Mouse (Mus musculus) MEL (cell line): ENCODE data around the gene Trim52. TPM values are rescaled to one million over a fixed set of nuclear protein-coding genes. Genes with fewer than 3 reads are reported as not detected.

Source experiments
- DNase-seq: peaks from one replicate; pipeline ENCODE4 v3.0.0; 2011; ENCODE audit warnings: low read depth, low spot score
- H3K27ac ChIP-seq: 2 replicates; pipeline ENCODE4 v1.5.1; 2012; ENCODE audit warnings: low read depth, mild to moderate bottlenecking, control low read depth, low read length, moderate library complexity; ENCODE audit not compliant: control insufficient read depth
- H3K27me3 ChIP-seq, 2 experiments: fragments of 150-350 bp in 1 of 2; sonication (generic) in 1 of 2; 2 replicates each; pipeline ENCODE4 v1.6.1; 2012; ENCODE audit warnings: low read length in 2 of 2, mild to moderate bottlenecking in 2 of 2, improper control_type of control experiment in 1 of 2, moderate library complexity in 1 of 2; ENCODE audit not compliant: insufficient read depth in 2 of 2, control insufficient read depth in 1 of 2
- H3K36me3 ChIP-seq, 2 experiments: 2 replicates each; pipeline ENCODE4 v1.6.1; 2012 to 2014; ENCODE audit warnings: low read length in 2 of 2, improper control_type of control experiment in 1 of 2, inconsistent platforms in 1 of 2, mild to moderate bottlenecking in 1 of 2; ENCODE audit not compliant: insufficient read depth in 2 of 2, control insufficient read depth in 1 of 2
- H3K4me1 ChIP-seq, 2 experiments: fragments of 150-350 bp in 1 of 2; sonication (generic) in 1 of 2; 2 replicates each; pipeline ENCODE4 v1.6.1; 2012; ENCODE audit warnings: low read length in 2 of 2, improper control_type of control experiment in 1 of 2, mild to moderate bottlenecking in 1 of 2; ENCODE audit not compliant: insufficient read depth in 2 of 2, control insufficient read depth in 1 of 2
- H3K4me3 ChIP-seq, 2 experiments: fragments of 150-350 bp in 1 of 2; sonication (generic) in 1 of 2; 2 replicates each; pipeline ENCODE4 v1.5.1; 2012; ENCODE audit warnings: low read depth in 2 of 2, low read length in 2 of 2, mild to moderate bottlenecking in 2 of 2, moderate library complexity in 2 of 2, control low read depth in 1 of 2, improper control_type of control experiment in 1 of 2; ENCODE audit not compliant: control insufficient read depth in 1 of 2, insufficient read depth in 1 of 2
- H3K79me2 ChIP-seq: 2 replicates; pipeline ENCODE4 v1.6.1; 2012; ENCODE audit warnings: mild to moderate bottlenecking, low read length, moderate library complexity; ENCODE audit not compliant: control insufficient read depth, poor library complexity, insufficient read depth
- H3K9ac ChIP-seq: 2 replicates; pipeline ENCODE4 v1.6.1; 2012; ENCODE audit warnings: low read depth, mild to moderate bottlenecking, control low read depth, low read length, moderate library complexity; ENCODE audit not compliant: control insufficient read depth, poor library complexity, severe bottlenecking
- H3K9me3 ChIP-seq: fragments of 150-350 bp; sonication (generic); replicated peaks from 2 replicates; pipeline ENCODE4 v1.6.1; 2012; ENCODE audit warnings: mild to moderate bottlenecking, low read length, improper control_type of control experiment, moderate library complexity; ENCODE audit not compliant: insufficient read depth
- CTCF ChIP-seq, 3 experiments: IDR thresholded peaks in 2 of 3; conservative IDR thresholded peaks in 1 of 3; 2 replicates each; pipeline ENCODE4 v1.5.1; 2011 to 2012; ENCODE audit warnings: low read length in 3 of 3, low read depth in 2 of 3, mild to moderate bottlenecking in 2 of 3, improper control_type of control experiment in 1 of 3, inconsistent platforms in 1 of 3, mixed read lengths in 1 of 3, moderate library complexity in 1 of 3; ENCODE audit not compliant: control insufficient read depth in 1 of 3, insufficient read depth in 1 of 3, poor library complexity in 1 of 3, severe bottlenecking in 1 of 3
- E2F4 ChIP-seq: IDR thresholded peaks from 2 replicates; pipeline ENCODE4 v1.6.1; 2011; ENCODE audit warnings: low read depth, low read length, improper control_type of control experiment, borderline replicate concordance
- ELF1 ChIP-seq: IDR thresholded peaks from 2 replicates; pipeline ENCODE4 v1.6.1; 2014; ENCODE audit warnings: low read depth, mild to moderate bottlenecking, inconsistent platforms, low read length, improper control_type of control experiment, moderate library complexity
- GATA1 ChIP-seq: IDR thresholded peaks from 2 replicates; pipeline ENCODE4 v1.6.1; 2011; ENCODE audit warnings: low read depth, low read length, improper control_type of control experiment
- JUND ChIP-seq: IDR thresholded peaks from 2 replicates; pipeline ENCODE4 v1.6.1; 2011; ENCODE audit warnings: low read depth, mild to moderate bottlenecking, improper control_type of control experiment, low read length
- RAD21 ChIP-seq: IDR thresholded peaks from 2 replicates; pipeline ENCODE4 v1.6.1; 2011; ENCODE audit warnings: mild to moderate bottlenecking, low read depth, low read length, improper control_type of control experiment
- RCOR1 ChIP-seq: IDR thresholded peaks from 2 replicates; pipeline ENCODE4 v1.6.1; 2012; ENCODE audit warnings: low read depth, mild to moderate bottlenecking, inconsistent platforms, low read length, improper control_type of control experiment
- SIN3A ChIP-seq: IDR thresholded peaks from 2 replicates; pipeline ENCODE4 v1.6.1; 2012; ENCODE audit warnings: low read length, improper control_type of control experiment, inconsistent platforms
- TAL1 ChIP-seq: IDR thresholded peaks from 2 replicates; pipeline ENCODE4 v1.6.1; 2012; ENCODE audit warnings: mild to moderate bottlenecking, inconsistent platforms, low read length, moderate library complexity, mixed read lengths
- USF1 ChIP-seq: IDR thresholded peaks from 2 replicates; pipeline ENCODE4 v1.6.1; 2014; ENCODE audit warnings: low read depth, mild to moderate bottlenecking, inconsistent platforms, low read length, improper control_type of control experiment, moderate library complexity
- USF2 ChIP-seq, 2 experiments: IDR thresholded peaks; 2 replicates each; pipeline ENCODE4 v1.6.1; 2011 to 2012; ENCODE audit warnings: improper control_type of control experiment in 2 of 2, low read length in 2 of 2, borderline replicate concordance in 1 of 2, inconsistent platforms in 1 of 2, low read depth in 1 of 2, mild to moderate bottlenecking in 1 of 2; ENCODE audit not compliant: insufficient read depth in 1 of 2
- polyA plus RNA-seq, 2 experiments: library from polyadenylated mRNA; stranded (reverse) in 1 of 2; unstranded in 1 of 2; fragments of >175 nt in 1 of 2; fragments of >200 nt in 1 of 2; gene quantifications; 2 replicates each; pipeline versions ENCODE4 v1.2.1 to v1.2.4; 2012; ENCODE audit warnings: low replicate concordance in 2 of 2, low read depth in 1 of 2; ENCODE audit not compliant: insufficient read length in 2 of 2, insufficient read depth in 1 of 2, missing spikeins in 1 of 2
- total RNA-seq: library from RNA; depleted of rRNA; stranded (reverse); fragments of 300-350 nt; gene quantifications from 2 replicates; pipeline ENCODE4 v1.2.3, GENCODE M21; 2012

Trim52 gene
- total and polyA plus RNA-seq, 3 experiments, result not detected

GRCm38 (mm10) chr14:106088480-106089037 lies 17.4 kb upstream of the Trim52 start:
- H3K27ac ChIP-seq, result peak overlapping the region; percentile 65
- no peaks in the 10 kb centered on the region for H3K27me3 ChIP-seq
- no peaks in the 10 kb centered on the region for H3K4me1 ChIP-seq
- no peaks in the 10 kb centered on the region for H3K36me3 ChIP-seq
- H3K9me3 ChIP-seq, result no peaks in the 10 kb centered on the region
- no peaks in the 10 kb centered on the region for H3K79me2 ChIP-seq
- H3K4me3 ChIP-seq, result peak overlapping the region; percentile 57 to 66
- peak; percentile 74 for DNase-seq
- TF ChIP-seq RAD21 (no peak), TAL1 (no peak), USF1 (no peak), ELF1 (peak; percentile 59; the same call in 1 of the 2 replicates), SIN3A (0 out of 2 replicates have a peak, but pooled peaks have one; percentile 26), RCOR1 (0 out of 2 replicates have a peak, but pooled peaks have one; percentile 13), GATA1 (peak; percentile 38), JUND (no peak)
- peak overlapping the region; percentile 31; the same call in 1 of the 2 replicates for H3K9ac ChIP-seq

- H3K9ac ChIP-seq, result no peak overlapping the region
- H3K4me1 ChIP-seq, result no peaks in the 10 kb centered on the region
Observed at GRCm38 (mm10) chr14:106096816-106097215, 9.2 kb upstream of the Trim52 start.

GRCm38 (mm10) chr14:106100858-106101257 lies 5.1 kb upstream of the Trim52 start:
- H3K4me1 ChIP-seq, result no peaks in the 10 kb centered on the region
- H3K79me2 ChIP-seq, result no peaks in the 10 kb centered on the region
- H3K27me3 ChIP-seq, result no peaks in the 10 kb centered on the region
- H3K9me3 ChIP-seq, result no peaks in the 10 kb centered on the region
- H3K4me3 ChIP-seq, result no peak overlapping the region
- no peak overlapping the region for H3K27ac ChIP-seq
- no peak overlapping the region for H3K9ac ChIP-seq
- TF ChIP-seq CTCF (IDR thresholded peaks at IDR 0.05 in 2 of 3, conservative IDR thresholded peaks at IDR 0.05 in 1 of 3; ENCODE audit: control insufficient read depth in 1 of 3, insufficient read depth in 1 of 3, low read depth in 2 of 3, low read length in 3 of 3, poor library complexity in 1 of 3, severe bottlenecking in 1 of 3) (peak in 2 of 3 experiments; percentile 12 to 29; a peak in 2 of 6 replicates), JUND (no peak), RAD21 (peak; percentile 4)
- DNase-seq, result no peak
- no peaks in the 10 kb centered on the region for H3K36me3 ChIP-seq

More at GRCm38 (mm10) chr14:106096816-106097215, 9.2 kb upstream of the Trim52 start:
- H3K36me3 ChIP-seq, result no peaks in the 10 kb centered on the region
- no peaks in the 10 kb centered on the region for H3K27me3 ChIP-seq
- no peaks in the 10 kb centered on the region for H3K9me3 ChIP-seq
- DNase-seq, result no peak
- TF ChIP-seq USF2 (IDR thresholded peaks at IDR 0.05; ENCODE audit: borderline replicate concordance in 1 of 2, insufficient read depth in 1 of 2, low read depth in 1 of 2, low read length in 2 of 2) (no peak), E2F4 (no peak)
- TF ChIP-seq, all 39 proteins: peak for 0
- no peaks in the 10 kb centered on the region for H3K79me2 ChIP-seq
- H3K27ac ChIP-seq, result no peak overlapping the region
- H3K4me3 ChIP-seq, result no peak overlapping the region
